Mouse (Mus musculus) urinary bladder, postnatal 4 days (tissue): ENCODE data around the gene Nfatc4.

ENCODE experiments used
- DNase-seq, 2 experiments: peaks; one replicate each; pipeline ENCODE4 v3.0.0; 2021 to 2022; ENCODE audit warnings: low spot score in 2 of 2

Nfatc4 gene

GRCm38 (mm10) chr14:55883149-55883661, 60.3 kb downstream of the Nfatc4 start:
- no peak for DNase-seq
